Mouse (Mus musculus) embryo, embryonic 11.5 days (tissue): Measurements from ENCODE around the gene Rps21.
"Not testable (repeated sequence)": the region's sequence is repeated elsewhere in the genome, so short reads cannot be mapped to it uniquely, and the experiment has no call there.

Experiments
- DNase-seq: peaks from one replicate; pipeline ENCODE4 v3.0.0-alpha.2; 2012; ENCODE audit warnings: low read depth, low spot score

Gene Rps21

GRCm38 (mm10) chr2:180258951-180259484 lies 1.8 kb downstream of the Rps21 start:
- DNase-seq = not testable (repeated sequence)

- DNase-seq = not testable (repeated sequence)
Observed at GRCm38 (mm10) chr2:180259826-180260609, 2.8 kb downstream of the Rps21 start.

- DNase-seq = no peak
Observed at GRCm38 (mm10) chr2:180260610-180261480, 3.7 kb downstream of the Rps21 start.

GRCm38 (mm10) chr2:180261901-180262300 lies 4.7 kb downstream of the Rps21 start:
- DNase-seq = no peak

- no peak for DNase-seq
Observed at GRCm38 (mm10) chr2:180262441-180262840, 5.3 kb downstream of the Rps21 start.

- no peak for DNase-seq
Observed at GRCm38 (mm10) chr2:180262891-180263290, 5.7 kb downstream of the Rps21 start.

GRCm38 (mm10) chr2:180267955-180268354 lies 10.8 kb downstream of the Rps21 start:
- DNase-seq = no peak

- no peak for DNase-seq
Observed at GRCm38 (mm10) chr2:180269329-180269728, 12.2 kb downstream of the Rps21 start.

- DNase-seq = no peak
Observed at GRCm38 (mm10) chr2:180270537-180271255, 13.5 kb downstream of the Rps21 start.

GRCm38 (mm10) chr2:180271804-180272395 lies 14.7 kb downstream of the Rps21 start:
- DNase-seq = no peak

- no peak for DNase-seq
Observed at GRCm38 (mm10) chr2:180272884-180273321, 15.7 kb downstream of the Rps21 start.

GRCm38 (mm10) chr2:180273394-180274244 lies 16.4 kb downstream of the Rps21 start, which contains the start of gene Cables2:
TSS of gene Cables2 (minus strand) at chr2:180273496.
- DNase-seq = peak; percentile 93

- DNase-seq = no peak
Observed at GRCm38 (mm10) chr2:180274523-180274922, 17.3 kb downstream of the Rps21 start.

GRCm38 (mm10) chr2:180275836-180276235 lies 18.7 kb downstream of the Rps21 start:
- DNase-seq = peak; percentile 86

GRCm38 (mm10) chr2:180276385-180276784 lies 19.2 kb downstream of the Rps21 start:
- no peak for DNase-seq

GRCm38 (mm10) chr2:180276851-180277259 lies 19.7 kb downstream of the Rps21 start:
- DNase-seq = no peak

GRCm38 (mm10) chr2:180277773-180278320 lies 20.7 kb downstream of the Rps21 start:
- no peak for DNase-seq

GRCm38 (mm10) chr2:180279321-180279720 lies 22.1 kb downstream of the Rps21 start:
- no peak for DNase-seq

GRCm38 (mm10) chr2:180288966-180289365 lies 31.8 kb downstream of the Rps21 start:
- no peak for DNase-seq
